Mouse (Mus musculus) kidney, embryonic 14.5 days (tissue): ENCODE results near the gene Gm29776. TPM values are rescaled to one million over a fixed set of nuclear protein-coding genes. Genes with fewer than 3 reads are reported as not detected.

Experiments
- ATAC-seq: fragments of 200-750 bp; cut with Nextera tagmentation; 2 replicates; pipeline ENCODE4 v1.8.0; 2017; ENCODE audit warnings: moderate number of reproducible peaks, mild to moderate bottlenecking, moderate TSS enrichment, moderate library complexity; ENCODE audit not compliant: low FRiP score, low TSS enrichment
- H3K27ac ChIP-seq: fragments of 300-500 bp; sonication (generic); 2 replicates; pipeline ENCODE4 v1.5.1; 2014; ENCODE audit warnings: low read depth, mild to moderate bottlenecking, low read length, moderate library complexity, mixed read lengths
- H3K27me3 ChIP-seq: fragments of 300-500 bp; sonication (generic); 2 replicates; pipeline ENCODE4 v1.6.1; 2014; ENCODE audit warnings: mild to moderate bottlenecking, low read length; ENCODE audit not compliant: control insufficient read depth, insufficient read depth
- H3K36me3 ChIP-seq: fragments of 300-500 bp; sonication (generic); 2 replicates; pipeline ENCODE4 v1.6.1; 2014; ENCODE audit warnings: low read length, mixed read lengths; ENCODE audit not compliant: control insufficient read depth, insufficient read depth
- H3K4me1 ChIP-seq: fragments of 300-500 bp; sonication (generic); 2 replicates; pipeline ENCODE4 v1.6.1; 2014; ENCODE audit warnings: low read length, mixed read lengths; ENCODE audit not compliant: control insufficient read depth, insufficient read depth
- H3K4me2 ChIP-seq: fragments of 300-500 bp; sonication (generic); replicated peaks from 2 replicates; pipeline ENCODE4 v1.6.1; 2014; ENCODE audit warnings: low read depth, mild to moderate bottlenecking, low read length
- H3K4me3 ChIP-seq: fragments of 300-500 bp; sonication (generic); 2 replicates; pipeline ENCODE4 v1.5.1; 2014; ENCODE audit warnings: mild to moderate bottlenecking, low read length
- H3K9ac ChIP-seq: fragments of 300-500 bp; sonication (generic); 2 replicates; pipeline ENCODE4 v1.6.1; 2014; ENCODE audit warnings: low read depth, mild to moderate bottlenecking, low read length, moderate library complexity
- H3K9me3 ChIP-seq: fragments of 300-500 bp; sonication (generic); 2 replicates; pipeline ENCODE4 v1.6.1; 2016; ENCODE audit warnings: low read length; ENCODE audit not compliant: control insufficient read depth
- WGBS: fragments of 180-500 bp; shearing (Covaris S2); extraction: QIAGEN DNeasy Blood & Tissue Kit; methylation state at CpG from one replicate; pipeline ENCODE4 v1.1.7; 2014; 5-methylcytosine and 5-hydroxymethylcytosine counted together
- polyA plus RNA-seq: library from polyadenylated mRNA; unstranded; fragments of >200 nt; fragmentation: Nextera tagmentation; extraction: Ambion mirVana; gene quantifications from 2 replicates; pipeline ENCODE4 v1.2.1, GENCODE M21; 2014

Gm29776 gene
- 0.08 and 0.16 TPM in 2 replicates for polyA plus RNA-seq

DNA sequence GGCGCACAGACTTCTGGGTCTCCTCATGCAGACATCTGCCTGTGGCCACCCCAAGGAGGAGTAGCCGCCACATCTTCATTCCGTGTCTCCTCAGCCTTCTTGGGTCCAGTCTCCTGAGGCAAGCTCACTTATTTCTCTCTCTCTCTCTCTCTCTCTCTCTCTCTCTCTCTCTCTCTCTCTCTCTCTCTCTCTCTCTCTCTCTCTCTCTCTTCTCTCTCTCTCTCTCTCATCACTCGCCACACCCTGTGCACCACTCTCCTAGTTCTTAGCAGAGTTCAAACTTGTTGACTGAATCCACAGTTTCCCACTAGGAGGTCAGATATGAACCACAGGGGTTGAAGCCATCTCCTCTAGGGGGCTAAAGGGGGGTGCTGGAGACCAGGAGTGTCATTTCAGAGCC, at the start of gene Gm29776:
Gm29776 (minus strand) TSS at position 101 of the 400 bp plus-strand sequence.
- no peak within 1 kb of the TSS for H3K27ac ChIP-seq
- no peak for ATAC-seq
- no peaks in the 10 kb centered on the region for H3K4me1 ChIP-seq
- peaks cover 3% of the 10 kb centered on the region; the same call in 1 of the 2 replicates for H3K36me3 ChIP-seq
- H3K9me3 ChIP-seq, result no peaks in the 10 kb centered on the region
- no peak within 1 kb of the TSS for H3K4me3 ChIP-seq
- 65% methylated on average over 4 of the region's 4 CpGs for WGBS
- H3K9ac ChIP-seq, result no peak within 1 kb of the TSS
- no peaks in the 10 kb centered on the region for H3K27me3 ChIP-seq
- H3K4me2 ChIP-seq, result no peak within 1 kb of the TSS

DNA sequence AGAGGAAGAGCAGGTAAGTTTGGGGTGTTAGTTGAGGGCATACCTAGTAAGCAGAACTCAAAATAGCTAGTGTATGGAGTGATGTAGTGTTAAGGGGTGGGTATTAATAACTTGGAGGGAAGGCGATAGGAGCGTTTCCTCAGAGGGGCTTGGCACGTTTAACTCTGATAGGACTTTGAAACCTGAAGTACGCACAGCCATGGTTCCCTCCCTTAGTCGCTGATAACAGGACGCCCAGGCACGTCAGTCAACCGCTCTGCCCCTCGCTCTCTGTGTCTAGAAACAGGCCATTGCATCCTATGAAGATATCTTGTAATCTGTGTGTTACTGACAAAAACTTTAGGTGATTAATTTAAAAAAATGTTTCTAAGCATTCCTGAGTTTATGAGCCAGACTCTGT, 47.4 kb upstream of the Gm29776 start:
- Histone ChIP-seq H3K4me2 (no peak overlapping the region), H3K9ac (no peak overlapping the region), H3K4me3 (no peak overlapping the region), H3K27ac (no peak overlapping the region), H3K36me3 (no peaks in the 10 kb centered on the region), H3K27me3 (no peaks in the 10 kb centered on the region), H3K4me1 (peaks cover 4% of the 10 kb centered on the region; the same call in 1 of the 2 replicates), H3K9me3 (no peaks in the 10 kb centered on the region)
- ATAC-seq, result no peak
- WGBS, result 94% methylated on average over 9 of the region's 9 CpGs

DNA sequence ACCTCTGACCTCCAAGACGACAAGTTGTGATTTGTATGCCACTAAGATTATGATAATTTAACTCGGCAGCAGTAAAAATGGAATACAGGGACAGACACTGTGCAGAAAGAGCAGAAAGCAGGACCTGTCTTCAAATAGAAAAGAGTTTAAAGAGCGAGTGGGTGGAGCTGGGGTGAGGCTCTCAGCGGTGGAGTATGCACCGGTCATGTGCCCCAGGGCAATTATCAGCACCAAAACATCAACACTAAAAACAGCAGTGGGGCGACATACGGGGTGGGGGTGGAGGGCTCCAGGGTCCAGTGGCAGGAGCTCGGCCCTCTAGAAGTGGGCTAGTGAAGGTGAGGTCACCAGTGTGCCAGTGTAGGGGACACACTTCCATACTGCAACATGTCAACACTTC, 45.8 kb upstream of the Gm29776 start:
- Histone ChIP-seq H3K4me1 (peaks cover 4% of the 10 kb centered on the region; the same call in 1 of the 2 replicates), H3K36me3 (no peaks in the 10 kb centered on the region), H3K27ac (no peak overlapping the region), H3K4me2 (no peak overlapping the region), H3K4me3 (no peak overlapping the region), H3K27me3 (no peaks in the 10 kb centered on the region), H3K9ac (no peak overlapping the region), H3K9me3 (no peaks in the 10 kb centered on the region)
- no peak for ATAC-seq
- 47% methylated on average over 8 of the region's 8 CpGs for WGBS

DNA sequence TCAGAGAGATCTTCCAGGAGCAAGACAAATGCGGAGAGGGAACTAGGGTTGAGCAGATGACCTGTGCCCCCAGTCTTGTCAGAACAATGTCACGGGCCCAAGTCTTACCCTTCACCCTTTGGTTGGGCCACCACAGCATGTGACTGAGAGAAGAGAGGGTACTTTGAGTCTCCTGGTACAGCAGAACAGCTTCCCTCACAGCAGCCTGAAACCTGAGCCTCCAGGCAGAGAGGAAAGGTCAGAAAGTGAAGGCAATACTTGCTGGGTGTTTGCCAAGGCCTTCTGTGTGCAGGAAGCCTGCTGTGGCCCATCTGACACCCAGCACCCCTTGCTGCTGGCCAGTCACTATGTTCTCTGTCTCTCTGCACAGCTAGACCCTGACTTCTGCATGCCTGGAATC, 43.7 kb upstream of the Gm29776 start:
- Histone ChIP-seq H3K9me3 (no peaks in the 10 kb centered on the region), H3K4me1 (peaks cover 4% of the 10 kb centered on the region; the same call in 1 of the 2 replicates), H3K36me3 (no peaks in the 10 kb centered on the region), H3K27me3 (no peaks in the 10 kb centered on the region), H3K9ac (no peak overlapping the region), H3K4me2 (no peak overlapping the region), H3K4me3 (no peak overlapping the region), H3K27ac (no peak overlapping the region)
- 31% methylated on average over 2 of the region's 2 CpGs for WGBS
- peak; percentile 43 for ATAC-seq

DNA sequence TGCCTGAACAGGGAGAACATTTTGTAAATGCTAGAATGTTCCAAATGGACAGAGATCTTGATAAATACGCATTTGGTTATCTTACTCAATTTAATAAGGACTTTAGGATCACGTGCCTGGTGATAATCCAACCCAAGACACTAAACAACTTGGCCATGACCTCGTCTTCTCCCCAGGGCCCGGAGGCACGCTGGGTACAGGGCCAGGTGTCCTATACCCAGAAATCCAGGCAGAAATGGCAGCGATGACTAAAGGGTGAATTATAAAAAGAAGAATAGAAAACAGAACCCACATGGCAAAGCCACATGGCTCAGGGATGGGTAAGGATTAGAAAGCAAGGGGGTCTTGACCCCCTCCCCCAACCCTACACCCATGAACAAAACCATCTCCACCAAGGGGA, 43.1 kb upstream of the Gm29776 start:
- no peak overlapping the region for H3K4me2 ChIP-seq
- H3K9ac ChIP-seq, result no peak overlapping the region
- ATAC-seq, result no peak
- H3K9me3 ChIP-seq, result no peaks in the 10 kb centered on the region
- H3K4me3 ChIP-seq, result no peak overlapping the region
- 87% methylated on average over 6 of the region's 6 CpGs for WGBS
- H3K4me1 ChIP-seq, result peaks cover 4% of the 10 kb centered on the region; the same call in 1 of the 2 replicates
- H3K36me3 ChIP-seq, result no peaks in the 10 kb centered on the region
- no peak overlapping the region for H3K27ac ChIP-seq
- H3K27me3 ChIP-seq, result no peaks in the 10 kb centered on the region

DNA sequence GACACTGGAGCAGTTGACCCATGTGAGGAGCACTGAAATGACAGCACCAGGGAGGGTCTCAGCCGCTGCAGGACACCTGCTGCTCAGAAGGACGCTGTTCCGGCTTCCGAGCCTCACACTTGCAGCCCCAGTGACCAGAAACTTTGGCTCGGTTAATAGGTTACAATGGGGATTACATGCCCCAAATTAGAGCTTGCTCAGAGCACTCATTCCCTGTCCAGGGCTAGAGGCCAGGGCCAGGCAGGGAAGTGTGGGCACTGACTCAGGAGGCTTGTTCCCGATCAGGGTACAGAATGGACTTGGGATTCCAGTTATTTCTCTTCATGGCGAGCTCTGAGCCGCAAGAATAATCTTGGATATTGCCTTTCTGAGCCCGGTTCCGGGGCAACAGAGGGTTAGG, 39.0 kb upstream of the Gm29776 start:
- no peak overlapping the region for H3K27ac ChIP-seq
- WGBS, result 84% methylated on average over 10 of the region's 10 CpGs
- H3K4me2 ChIP-seq, result no peak overlapping the region
- ATAC-seq, result no peak
- H3K9ac ChIP-seq, result no peak overlapping the region
- no peaks in the 10 kb centered on the region for H3K36me3 ChIP-seq
- H3K9me3 ChIP-seq, result no peaks in the 10 kb centered on the region
- H3K4me1 ChIP-seq, result peaks cover 4% of the 10 kb centered on the region; the same call in 1 of the 2 replicates
- H3K27me3 ChIP-seq, result no peaks in the 10 kb centered on the region
- no peak overlapping the region for H3K4me3 ChIP-seq

DNA sequence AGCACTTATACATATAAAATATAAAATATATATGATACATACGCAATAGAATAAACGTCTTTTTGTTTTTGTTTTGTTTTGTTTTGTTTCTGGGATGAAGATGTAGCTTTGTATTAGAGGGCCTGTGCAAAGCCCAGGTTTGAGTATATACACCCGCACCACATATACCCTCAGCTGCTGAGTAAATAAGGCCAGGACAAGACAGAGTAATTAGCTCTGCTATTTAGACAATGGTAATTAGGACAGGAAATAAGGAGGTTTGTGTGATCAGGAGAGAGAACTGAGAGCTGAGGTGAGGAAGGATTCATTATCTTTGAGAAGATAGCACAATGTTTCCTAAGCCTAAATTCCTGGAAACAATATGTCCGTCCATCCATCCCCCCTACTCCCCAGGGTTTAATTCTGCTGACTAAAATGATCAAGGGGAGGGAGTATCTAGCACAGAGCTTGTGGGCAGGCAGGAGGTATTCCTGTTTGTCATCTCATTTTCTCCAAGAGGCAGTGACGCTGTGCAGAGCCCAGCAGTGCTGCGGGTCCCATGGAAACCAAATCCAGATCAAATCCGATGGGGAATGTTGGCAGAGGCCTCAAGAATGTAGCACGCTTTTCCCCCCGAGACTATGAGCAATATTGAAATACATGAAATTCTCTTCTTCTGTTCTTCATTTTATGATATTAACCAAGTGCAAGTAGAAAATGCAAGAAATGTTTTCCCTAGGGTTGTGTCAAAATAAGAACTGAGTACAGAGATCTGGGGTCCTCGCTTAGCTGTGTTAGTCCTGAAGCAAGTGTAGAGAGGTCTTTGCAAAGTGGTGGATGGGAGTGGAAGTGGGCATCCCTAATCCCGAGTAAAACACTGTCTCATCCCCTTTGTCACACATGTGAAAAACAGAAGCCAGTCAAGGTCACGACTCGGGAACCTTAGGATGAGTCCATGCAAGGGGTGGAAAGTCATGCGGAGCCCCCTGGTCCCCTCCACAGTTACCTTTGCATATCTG, 38.2 kb upstream of the Gm29776 start:
- H3K27me3 ChIP-seq, result no peaks in the 10 kb centered on the region
- H3K27ac ChIP-seq, result no peak overlapping the region
- no peak overlapping the region for H3K9ac ChIP-seq
- H3K4me1 ChIP-seq, result no peaks in the 10 kb centered on the region
- H3K36me3 ChIP-seq, result no peaks in the 10 kb centered on the region
- no peak overlapping the region for H3K4me2 ChIP-seq
- no peak for ATAC-seq
- H3K4me3 ChIP-seq, result no peak overlapping the region
- WGBS, result 82% methylated on average over 14 of the region's 14 CpGs
- H3K9me3 ChIP-seq, result no peaks in the 10 kb centered on the region

DNA sequence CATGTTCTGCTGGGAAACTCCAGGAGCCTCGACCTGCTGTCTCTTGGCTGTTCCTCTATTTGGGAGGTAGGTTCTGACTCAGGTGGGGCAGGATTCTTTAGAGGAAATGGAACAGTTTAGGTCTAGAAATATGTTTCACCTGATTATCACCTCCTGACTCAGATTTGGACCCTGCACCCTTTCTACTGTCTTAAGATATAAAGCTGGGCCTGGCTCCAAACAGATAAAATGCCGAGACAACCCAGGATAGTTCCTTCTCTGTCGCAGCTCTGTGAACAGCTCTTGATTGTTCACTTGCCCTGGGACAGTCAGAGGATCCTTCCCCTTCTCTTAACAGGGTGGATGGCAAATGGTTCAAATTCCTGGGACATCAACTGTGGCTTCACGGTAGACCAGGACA, 36.6 kb upstream of the Gm29776 start:
- Histone ChIP-seq H3K27me3 (no peaks in the 10 kb centered on the region), H3K4me3 (no peak overlapping the region), H3K36me3 (no peaks in the 10 kb centered on the region), H3K4me2 (no peak overlapping the region), H3K4me1 (no peaks in the 10 kb centered on the region), H3K9ac (no peak overlapping the region), H3K27ac (no peak overlapping the region), H3K9me3 (no peaks in the 10 kb centered on the region)
- ATAC-seq, result no peak
- 76% methylated on average over 4 of the region's 4 CpGs for WGBS

DNA sequence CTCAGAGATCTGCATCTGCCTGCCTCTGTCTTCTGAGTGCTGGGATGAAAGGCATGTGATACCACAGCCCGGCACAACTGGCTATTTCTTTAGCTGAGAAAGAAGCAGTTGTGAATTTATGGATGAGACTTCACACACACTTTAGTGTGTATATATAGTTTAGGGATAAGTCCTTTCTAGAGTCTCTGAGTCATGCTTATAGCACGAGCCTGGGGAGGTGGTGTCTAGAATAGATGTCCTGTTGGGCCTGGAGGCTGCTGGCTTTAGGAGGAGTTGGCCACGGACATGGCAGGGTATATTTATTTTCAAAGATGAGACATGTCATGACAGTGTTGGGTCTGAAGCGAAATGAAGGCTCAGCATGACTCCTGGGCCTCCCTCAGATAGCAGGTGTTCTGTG, 35.4 kb upstream of the Gm29776 start:
- no peaks in the 10 kb centered on the region for H3K36me3 ChIP-seq
- no peak for ATAC-seq
- H3K4me3 ChIP-seq, result no peak overlapping the region
- no peak overlapping the region for H3K4me2 ChIP-seq
- no peak overlapping the region for H3K27ac ChIP-seq
- no peaks in the 10 kb centered on the region for H3K4me1 ChIP-seq
- H3K9ac ChIP-seq, result no peak overlapping the region
- 66% methylated on average over 4 of the region's 4 CpGs for WGBS
- no peaks in the 10 kb centered on the region for H3K27me3 ChIP-seq
- no peaks in the 10 kb centered on the region for H3K9me3 ChIP-seq
